Mouse (Mus musculus) cortical plate, adult 2 months (tissue): ENCODE results near the gene Mapk10. TPM values are rescaled to one million over a fixed set of nuclear protein-coding genes. Genes with fewer than 3 reads are reported as not detected.
"Not testable (repeated sequence)": the region's sequence is repeated elsewhere in the genome, so short reads cannot be mapped to it uniquely, and the experiment has no call there.

Experiments used
- H3K27ac ChIP-seq: fragments of 200-500 bp; 2 replicates; pipeline ENCODE4 v1.5.1; 2012; ENCODE audit warnings: low read length, control low read depth, inconsistent platforms; ENCODE audit not compliant: insufficient read depth
- H3K4me1 ChIP-seq: fragments of 200-500 bp; 2 replicates; pipeline ENCODE4 v1.6.1; 2011; ENCODE audit warnings: low read length; ENCODE audit not compliant: control insufficient read depth, insufficient read depth
- H3K4me3 ChIP-seq: fragments of 200-500 bp; 2 replicates; pipeline ENCODE4 v1.5.1; 2011; ENCODE audit warnings: mild to moderate bottlenecking, low read length, control low read depth; ENCODE audit not compliant: insufficient read depth
- CTCF ChIP-seq: fragments of 200-500 bp; IDR thresholded peaks from 2 replicates; pipeline ENCODE4 v1.5.1; 2011; ENCODE audit warnings: mild to moderate bottlenecking, control low read depth, low read length; ENCODE audit not compliant: insufficient read depth; ENCODE audit errors: extremely low read depth
- POLR2A ChIP-seq: fragments of 200-500 bp; IDR thresholded peaks from 2 replicates; pipeline ENCODE4 v1.6.1; 2011; ENCODE audit warnings: mild to moderate bottlenecking, low read length, control low read depth; ENCODE audit not compliant: insufficient read depth; ENCODE audit errors: extremely low read depth
- polyA plus RNA-seq: library from polyadenylated mRNA; depleted of rRNA; stranded (reverse); fragments of >200 nt; gene quantifications from 2 replicates; pipeline ENCODE4 v1.2.3, GENCODE M21; 2012

Mapk10 gene
- polyA plus RNA-seq, 1 experiment, result 199 TPM

DNA sequence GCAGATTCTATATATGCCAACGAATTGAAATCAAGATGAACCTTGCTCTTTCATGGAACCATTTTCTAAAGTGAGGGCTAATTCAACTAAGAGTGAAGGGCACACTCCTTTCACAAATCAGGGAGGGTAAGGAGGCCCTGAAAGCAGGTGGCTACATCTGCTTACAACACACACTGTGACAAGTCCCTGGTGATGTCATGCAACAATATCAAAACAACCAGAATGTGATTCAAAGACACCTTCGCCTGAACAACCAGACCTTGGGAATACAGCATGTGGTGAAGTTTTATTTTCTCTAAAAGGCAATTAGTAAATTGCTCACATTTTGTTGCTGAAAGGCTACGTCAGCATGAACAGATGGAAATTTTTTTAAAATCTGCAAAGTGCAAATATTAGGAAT, 258.2 kb downstream of the Mapk10 start:
- TF ChIP-seq CTCF (no peak), POLR2A (no peak)
- H3K4me1 ChIP-seq, result no peaks in the 10 kb centered on the region
- H3K27ac ChIP-seq, result 0 out of 2 replicates have a peak overlapping the region, but pooled peaks have one; percentile 40
- no peak overlapping the region for H3K4me3 ChIP-seq

DNA sequence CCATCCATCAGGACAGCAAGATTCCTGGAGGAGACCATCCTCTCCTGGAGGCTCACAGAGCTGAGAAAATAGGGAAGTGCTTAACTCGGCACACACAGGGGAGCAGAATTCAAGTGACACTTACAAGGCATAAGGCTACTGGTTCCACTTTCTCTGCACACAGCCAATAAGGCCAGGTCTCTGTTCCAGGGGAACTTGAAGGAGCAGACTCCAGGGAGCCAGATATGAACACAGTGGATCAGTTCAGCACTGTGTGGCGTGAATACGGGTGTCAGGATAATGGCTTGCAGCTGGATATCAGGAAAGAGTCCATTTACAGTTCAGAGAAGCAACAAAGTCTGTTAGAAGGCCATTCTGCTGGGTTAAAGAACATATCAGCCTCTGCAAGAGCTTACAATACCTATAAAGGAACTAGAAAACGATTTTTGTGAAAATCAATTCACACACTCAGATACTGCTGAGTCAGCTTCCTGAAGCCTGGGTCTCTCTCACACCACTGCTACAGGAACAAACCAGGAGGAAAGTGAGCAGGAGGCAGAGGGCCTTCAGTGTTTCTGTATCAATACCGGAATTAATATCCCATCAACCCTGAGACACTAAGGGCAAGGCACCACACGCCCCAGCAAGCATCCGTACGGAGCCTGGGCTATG, 263.9 kb downstream of the Mapk10 start:
- no peak overlapping the region for H3K4me3 ChIP-seq
- no peak for TF ChIP-seq CTCF
- no peak for TF ChIP-seq POLR2A
- H3K27ac ChIP-seq, result no peak overlapping the region
- peaks cover 4% of the 10 kb centered on the region for H3K4me1 ChIP-seq

DNA sequence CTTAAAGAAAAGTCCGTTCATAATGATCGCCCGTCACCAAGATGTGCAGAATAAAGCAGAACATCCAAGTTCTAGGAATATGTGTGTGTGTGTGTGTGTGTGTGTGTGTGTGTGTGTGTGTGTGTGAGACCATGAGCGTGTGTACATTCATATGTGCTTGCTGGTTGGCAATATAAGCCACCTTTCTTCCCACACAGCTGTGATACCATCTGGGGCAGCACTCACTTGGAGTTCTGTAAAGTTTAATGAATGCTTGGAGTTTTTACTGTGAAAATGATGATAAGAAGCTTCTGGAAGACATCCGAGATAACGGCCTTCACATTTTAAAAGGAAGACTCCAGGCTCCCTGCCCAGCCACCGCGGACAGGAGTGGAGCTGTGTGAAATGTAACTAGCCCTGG, 264.5 kb downstream of the Mapk10 start:
- TF ChIP-seq CTCF (no peak), POLR2A (no peak)
- no peak overlapping the region for H3K27ac ChIP-seq
- peaks cover 4% of the 10 kb centered on the region for H3K4me1 ChIP-seq
- no peak overlapping the region for H3K4me3 ChIP-seq

DNA sequence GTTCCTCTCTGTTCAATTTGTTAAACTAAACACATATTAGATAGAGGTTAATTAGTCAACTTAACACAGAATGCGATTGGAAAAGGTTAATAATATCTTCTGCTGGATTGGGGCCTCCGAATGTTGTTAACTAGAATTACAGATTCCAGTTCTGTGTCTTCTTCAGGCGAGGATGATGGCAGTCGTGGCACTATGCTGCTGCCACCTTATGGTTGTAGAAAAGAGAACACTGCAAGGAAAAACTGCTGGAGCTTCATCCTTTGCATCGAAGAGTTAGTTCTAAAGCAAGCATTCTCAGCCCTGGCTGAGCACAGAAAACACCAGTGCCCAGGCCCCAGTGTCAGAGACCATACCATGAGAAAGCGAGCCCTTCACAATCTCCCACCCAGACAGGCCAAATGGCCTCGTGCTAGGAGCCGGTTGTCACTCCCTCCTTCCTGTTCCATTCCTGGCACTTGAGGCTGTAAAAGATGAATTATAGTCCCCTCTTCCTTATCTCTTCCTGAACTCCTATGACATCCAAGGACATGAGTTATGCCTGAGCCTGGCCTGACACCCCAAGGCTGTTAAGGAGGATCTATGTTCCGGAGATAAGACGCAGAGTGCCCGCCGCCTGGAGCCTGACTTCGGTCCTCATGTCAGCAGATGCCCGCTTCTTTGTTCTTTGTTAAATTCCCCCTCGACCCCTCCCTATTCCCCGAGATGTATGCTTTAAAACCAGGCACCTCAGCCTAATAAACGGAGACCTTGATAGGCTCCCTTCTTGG, 267.1 kb downstream of the Mapk10 start:
- peak; percentile 44; the same call in 1 of the 2 replicates for TF ChIP-seq CTCF
- not testable (repeated sequence) for H3K4me1 ChIP-seq, H3K4me3 ChIP-seq, H3K27ac ChIP-seq

DNA sequence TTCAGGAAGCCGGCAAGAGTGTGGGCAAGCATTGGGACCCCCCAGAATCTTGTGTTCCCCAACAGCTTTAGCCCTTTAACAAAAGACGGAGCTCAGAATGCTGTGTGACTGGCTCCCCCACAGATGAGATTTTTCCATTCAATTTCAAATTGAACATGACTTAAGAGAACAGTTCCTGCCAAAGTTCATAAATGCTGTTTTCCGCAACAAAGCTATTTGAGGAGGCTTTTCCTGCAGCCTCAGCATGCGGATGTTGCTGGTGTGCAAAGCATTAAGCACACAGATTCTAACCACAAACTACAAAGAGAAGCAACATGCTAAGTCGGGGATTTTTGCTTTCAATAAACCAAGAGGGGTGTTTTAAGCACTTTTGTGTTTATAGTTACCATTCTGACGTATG, 281.0 kb downstream of the Mapk10 start:
- Histone ChIP-seq H3K4me3 (no peak overlapping the region), H3K27ac (no peak overlapping the region), H3K4me1 (no peaks in the 10 kb centered on the region)
- no peak for TF ChIP-seq CTCF
- TF ChIP-seq POLR2A, result no peak

DNA sequence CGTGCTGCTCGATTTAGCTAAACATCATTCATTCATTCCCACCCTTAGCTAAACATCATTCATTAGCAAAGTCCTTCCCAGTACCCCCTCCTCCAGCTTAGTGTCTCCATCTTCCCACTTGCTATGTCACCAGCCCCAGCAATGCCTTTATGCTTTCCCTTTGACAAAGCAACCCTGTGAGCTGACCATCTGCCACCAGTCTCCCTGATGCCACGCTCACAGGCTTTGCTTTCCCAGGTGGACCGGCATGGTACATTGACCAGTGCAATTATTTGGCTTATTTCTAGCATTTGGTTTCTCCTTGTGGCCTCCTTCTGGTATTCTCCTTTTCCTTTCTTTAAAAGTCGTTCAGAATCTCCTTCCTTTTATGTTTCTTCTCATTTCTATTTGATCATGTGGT, 284.3 kb downstream of the Mapk10 start:
- H3K4me1 ChIP-seq, result no peaks in the 10 kb centered on the region
- H3K4me3 ChIP-seq, result no peak overlapping the region
- H3K27ac ChIP-seq, result no peak overlapping the region
- TF ChIP-seq CTCF, result no peak
- TF ChIP-seq POLR2A, result no peak

DNA sequence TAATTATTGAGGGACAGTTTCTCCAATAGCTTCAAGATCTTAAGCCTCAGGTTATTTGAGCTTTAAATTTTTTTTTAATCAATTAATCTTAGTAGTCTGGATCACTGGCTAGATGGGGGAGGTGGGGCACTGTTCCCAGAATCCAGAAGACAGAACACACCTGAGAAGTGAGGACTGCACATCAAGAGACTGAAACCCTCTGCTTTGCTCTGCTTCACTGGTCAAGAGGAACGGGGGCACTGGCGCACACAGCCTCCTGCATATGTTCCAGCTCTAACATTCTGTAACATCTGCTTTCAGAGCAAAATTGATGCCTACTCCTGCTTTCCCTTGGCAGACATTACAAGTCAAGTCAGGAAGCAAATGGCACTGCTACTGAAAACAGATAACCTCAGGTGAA, 290.9 kb downstream of the Mapk10 start:
- Histone ChIP-seq H3K4me3 (no peak overlapping the region), H3K4me1 (peaks cover 3% of the 10 kb centered on the region; the same call in 1 of the 2 replicates), H3K27ac (no peak overlapping the region)
- TF ChIP-seq POLR2A (no peak), CTCF (no peak)

DNA sequence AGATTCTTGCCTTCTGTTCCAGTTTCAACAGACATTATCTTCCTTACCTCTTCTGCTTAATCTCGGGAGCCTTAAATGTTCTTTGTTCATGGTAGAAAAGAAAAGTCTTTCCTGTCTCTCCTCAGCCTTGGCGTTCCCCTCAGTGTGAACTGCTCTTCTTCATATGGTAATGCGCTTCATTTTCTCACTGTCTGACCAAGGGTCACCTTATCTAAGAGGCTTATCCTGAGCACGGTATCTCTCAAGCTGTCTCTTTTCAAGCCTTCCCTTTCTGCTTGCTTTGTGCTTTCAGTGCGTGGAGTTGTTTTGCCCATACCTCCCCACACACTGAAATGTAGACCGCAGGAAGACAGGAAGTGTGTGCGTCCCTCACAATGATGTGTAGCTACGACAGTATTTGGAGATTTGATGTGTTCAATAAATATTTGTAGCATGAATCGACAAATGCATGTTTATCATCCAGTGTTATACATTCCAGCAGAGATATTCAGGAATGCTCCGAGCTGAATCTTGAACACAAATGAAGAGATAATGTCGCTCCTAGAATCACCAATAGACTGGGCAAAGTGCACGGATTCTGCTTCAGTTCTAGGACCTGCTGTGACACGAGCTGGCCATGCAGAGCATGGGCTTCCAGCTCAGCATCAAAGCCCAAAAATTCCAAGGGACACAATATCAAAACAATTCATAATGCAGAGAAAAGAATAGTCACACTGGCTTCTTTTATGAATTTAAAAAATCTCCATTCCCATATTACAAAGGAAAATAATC, 305.5 kb downstream of the Mapk10 start:
- H3K4me1 ChIP-seq, result no peaks in the 10 kb centered on the region
- no peak overlapping the region for H3K27ac ChIP-seq
- TF ChIP-seq CTCF (no peak), POLR2A (no peak)
- no peak overlapping the region for H3K4me3 ChIP-seq

DNA sequence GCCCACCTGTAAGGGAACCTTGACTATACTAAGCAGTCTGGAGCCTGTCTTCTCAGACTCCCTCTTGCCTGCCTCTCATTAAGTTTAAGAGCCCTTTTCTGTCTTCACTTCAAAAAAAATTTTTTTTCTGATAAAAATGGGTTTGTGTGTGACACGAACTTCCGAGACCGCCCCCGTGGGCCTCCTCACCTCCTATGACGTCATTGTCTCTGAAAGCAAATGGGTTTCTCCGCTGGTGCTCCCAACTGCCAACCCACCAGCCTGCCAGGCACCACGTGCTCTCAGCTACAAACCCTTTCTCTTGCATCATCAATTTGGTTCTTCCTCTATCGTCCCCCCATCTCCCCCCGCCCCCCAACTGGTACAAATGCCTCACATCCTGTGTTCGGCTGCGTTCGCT, 307.1 kb downstream of the Mapk10 start:
- no peak for TF ChIP-seq CTCF
- peak; percentile 9; the same call in 1 of the 2 replicates for TF ChIP-seq POLR2A
- H3K27ac ChIP-seq, result no peak overlapping the region
- H3K4me3 ChIP-seq, result no peak overlapping the region
- no peaks in the 10 kb centered on the region for H3K4me1 ChIP-seq

DNA sequence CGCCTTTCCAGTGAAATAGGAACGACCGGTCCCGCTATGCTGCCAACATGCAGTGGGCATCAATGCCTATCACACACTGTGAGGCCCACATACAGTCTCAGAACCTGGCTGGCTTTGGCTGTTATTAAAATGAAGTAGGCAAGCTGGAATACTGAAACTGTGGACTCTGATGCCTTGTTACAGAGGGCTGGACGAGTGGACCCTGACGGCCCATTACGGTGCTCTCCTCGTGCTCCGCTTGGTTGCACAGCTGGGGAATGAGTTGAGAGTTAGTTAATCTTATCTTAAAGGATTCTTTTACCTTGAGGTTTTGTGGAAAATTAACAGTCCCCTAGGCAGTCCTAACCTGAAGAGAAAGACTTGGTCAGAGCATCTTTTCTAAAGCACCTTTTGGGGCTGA, 307.6 kb downstream of the Mapk10 start:
- TF ChIP-seq POLR2A, result no peak
- no peak for TF ChIP-seq CTCF
- Histone ChIP-seq H3K4me3 (no peak overlapping the region), H3K4me1 (no peaks in the 10 kb centered on the region), H3K27ac (no peak overlapping the region)
